Mouse (Mus musculus) lung, adult 18-20 months (tissue): ENCODE measurements around the gene Gpr137c.

ENCODE experiments used
- DNase-seq, 2 experiments: peaks; one replicate each; pipeline ENCODE4 v3.0.0; 2022; ENCODE audit warnings: mixed read lengths in 2 of 2

The Gpr137c gene

DNA sequence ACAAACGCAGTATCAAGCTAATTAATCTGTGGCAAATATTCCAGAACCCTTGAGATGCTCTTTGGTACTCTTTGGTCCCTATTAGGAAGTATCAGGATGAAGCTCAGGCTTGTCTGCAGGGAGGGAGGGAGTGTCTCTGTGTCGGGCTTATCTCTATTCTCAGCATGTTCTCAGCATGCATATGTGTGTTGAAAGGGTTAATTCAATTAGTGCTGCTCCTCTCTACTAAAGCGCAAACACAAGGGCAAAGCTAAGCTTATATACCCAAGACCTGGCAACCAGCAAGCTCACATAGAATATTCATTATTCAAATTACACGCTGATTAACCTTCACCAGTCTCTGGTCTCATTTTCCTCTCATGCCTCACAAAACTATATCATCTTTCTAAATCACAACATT is 84.4 kb downstream of the Gpr137c start:
- DNase-seq: no peak

DNA sequence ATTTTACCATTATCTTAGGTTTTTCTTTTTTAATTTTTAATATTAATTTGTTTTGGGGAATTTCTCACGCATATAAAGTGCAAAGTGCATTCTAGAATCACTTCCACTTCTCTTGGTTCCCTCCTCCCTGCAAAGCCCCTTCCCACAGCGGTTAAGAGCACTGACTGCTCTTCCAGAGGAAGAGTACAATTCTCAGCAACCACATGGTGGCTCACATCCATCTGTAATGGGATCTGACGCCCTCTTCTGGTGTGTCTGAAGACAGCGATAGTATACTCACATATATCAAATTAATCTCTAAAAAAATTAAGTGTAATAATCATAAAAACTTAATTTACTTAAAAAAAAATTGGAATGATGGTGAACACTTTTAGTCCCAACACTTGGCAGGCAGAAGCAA is 84.9 kb downstream of the Gpr137c start:
- no peak for DNase-seq

GRCm38 (mm10) chr14:45305852-45306251 is 86.3 kb downstream of the Gpr137c start:
- DNase-seq: no peak

DNA sequence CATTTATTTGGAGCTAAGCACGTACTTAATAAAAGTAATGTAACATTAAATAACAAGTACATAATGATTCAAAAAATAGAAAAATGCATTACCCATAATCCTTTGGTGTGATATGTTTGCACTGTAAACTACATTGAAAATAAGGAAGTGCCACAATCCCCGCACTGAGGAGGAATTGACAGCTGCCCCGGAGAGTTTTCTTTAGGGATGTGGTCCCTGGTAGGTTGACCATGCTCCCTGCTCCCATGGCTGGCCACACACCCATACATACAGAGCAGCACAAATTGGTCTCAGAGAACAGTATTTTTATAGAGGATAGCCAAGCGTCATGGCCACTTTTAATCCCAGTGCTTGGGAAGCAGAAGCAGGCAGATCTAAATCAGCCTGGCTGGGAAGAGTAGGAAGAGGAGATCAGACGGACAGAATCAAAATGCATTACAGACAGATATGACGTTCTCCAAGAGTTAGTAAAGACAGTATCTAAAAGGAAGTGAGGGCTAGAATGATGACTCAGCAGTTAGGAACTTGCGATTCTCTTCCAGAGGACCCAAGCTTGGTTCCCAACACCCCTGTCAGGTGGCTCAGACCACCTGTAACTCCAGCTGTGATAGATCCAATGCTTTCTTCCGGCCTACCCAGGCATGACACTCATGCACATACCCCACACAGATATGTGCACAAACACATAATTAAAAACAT is 88.3 kb downstream of the Gpr137c start:
- DNase-seq: no peak

DNA sequence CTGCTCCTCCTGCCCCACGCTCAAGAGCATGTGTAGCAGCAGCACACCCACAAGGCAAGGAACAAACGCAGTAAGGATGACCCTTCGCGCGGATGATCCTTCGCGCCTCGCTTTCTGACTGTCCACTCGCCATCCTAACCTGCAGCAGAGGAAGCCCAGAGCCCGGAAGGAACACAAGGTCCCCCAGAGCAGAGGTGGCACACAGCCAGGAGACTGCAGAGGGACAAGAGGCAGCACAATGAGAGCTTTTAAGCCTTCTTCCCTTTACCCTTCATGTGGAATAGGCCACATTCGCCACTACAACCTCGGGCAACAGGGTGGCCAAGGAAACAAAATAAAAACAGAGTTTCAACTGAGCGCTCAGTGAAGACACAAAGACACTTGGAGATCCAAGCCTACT is 90.1 kb downstream of the Gpr137c start:
- DNase-seq: no peak

GRCm38 (mm10) chr14:45310101-45310500 is 90.6 kb downstream of the Gpr137c start:
- DNase-seq: no peak

DNA sequence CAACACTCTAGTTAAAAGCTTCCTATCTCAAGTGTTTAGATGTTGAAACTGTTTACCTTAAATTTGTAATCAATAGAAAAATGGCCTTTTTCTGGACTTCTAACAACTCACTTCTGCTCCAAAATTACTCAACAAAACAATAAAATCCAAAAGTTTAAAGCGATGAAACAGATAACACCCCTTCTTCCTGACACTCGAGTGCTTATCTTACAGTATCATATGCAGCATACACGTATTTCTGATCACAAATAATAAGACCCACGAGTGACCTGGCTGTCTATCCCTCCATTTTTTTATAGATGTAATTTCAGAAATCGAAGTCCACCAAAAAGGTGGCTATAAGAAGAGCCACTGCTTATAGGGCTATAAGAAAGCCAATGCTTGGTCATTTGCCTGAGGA is 97.4 kb downstream of the Gpr137c start:
- no peak for DNase-seq

DNA sequence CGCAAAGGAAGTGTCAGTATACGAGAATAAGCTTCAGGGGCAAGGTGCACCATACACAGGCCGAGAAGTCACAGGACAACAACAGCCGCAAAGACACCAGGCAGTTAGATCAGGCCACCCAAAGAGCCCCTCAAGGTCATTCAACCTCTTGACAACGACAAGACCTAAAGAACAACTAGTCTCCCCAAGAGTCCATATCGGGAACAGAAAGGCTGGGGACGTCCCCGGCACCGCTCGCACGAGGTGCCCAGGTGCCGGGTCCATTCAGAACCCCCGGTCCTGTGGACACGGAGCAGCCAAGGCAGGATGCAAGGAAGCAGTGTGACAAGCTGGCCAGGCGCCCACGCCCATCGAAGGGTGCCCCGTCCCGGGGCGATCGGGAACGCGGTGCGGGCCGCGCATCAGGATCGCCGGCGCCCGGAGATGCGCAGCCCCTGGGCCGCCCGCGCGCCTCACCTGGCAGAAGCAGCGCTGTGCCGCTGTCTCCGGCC is 98.4 kb downstream of the Gpr137c start:
- DNase-seq: peak; percentile 13 to 41

DNA sequence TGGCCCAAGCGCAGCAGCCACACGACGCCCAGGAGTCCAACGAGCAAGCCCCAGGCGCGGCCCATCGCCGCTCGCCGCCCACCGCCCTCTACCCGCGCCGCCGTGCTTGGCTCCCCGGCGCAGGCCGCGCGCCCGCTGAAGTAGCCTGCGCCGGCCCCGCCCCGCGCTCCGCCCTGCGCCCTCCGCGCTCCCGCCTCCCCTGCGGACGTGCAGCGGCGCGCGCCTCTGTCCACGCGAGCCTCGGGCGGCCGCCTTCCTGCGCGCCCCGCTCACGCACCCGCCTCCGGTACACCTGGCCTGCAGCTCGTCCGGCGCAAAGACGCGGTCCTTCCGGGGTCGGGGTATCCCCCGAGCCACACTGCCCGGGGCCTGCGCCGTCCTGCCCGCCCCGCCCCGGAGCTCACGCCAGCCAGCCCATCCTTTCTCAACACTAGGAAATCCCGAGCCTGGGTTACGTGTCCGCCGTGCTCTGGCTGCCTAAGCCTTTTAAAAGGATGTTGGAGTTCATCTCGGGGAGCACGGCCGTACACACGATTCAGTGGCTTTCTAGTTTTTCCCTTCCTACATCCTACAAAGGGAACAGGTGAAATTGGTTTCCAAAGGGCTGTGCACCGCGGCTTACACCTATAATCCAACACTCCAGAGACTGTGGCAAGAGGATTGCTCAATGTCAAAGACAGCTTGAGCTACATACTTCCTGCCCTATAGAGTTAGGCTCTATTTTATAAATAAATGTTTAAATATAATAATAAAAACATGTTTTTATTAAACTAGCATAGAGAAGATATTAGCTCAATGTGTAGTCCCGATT is 99.1 kb downstream of the Gpr137c start, which contains the start of gene Ero1l:
Gene Ero1l (minus strand): TSS at position 346 of the 811 bp plus-strand sequence.
- DNase-seq: peak; percentile 80 to 83

GRCm38 (mm10) chr14:45319237-45319610 is 99.7 kb downstream of the Gpr137c start:
- DNase-seq: no peak

DNA sequence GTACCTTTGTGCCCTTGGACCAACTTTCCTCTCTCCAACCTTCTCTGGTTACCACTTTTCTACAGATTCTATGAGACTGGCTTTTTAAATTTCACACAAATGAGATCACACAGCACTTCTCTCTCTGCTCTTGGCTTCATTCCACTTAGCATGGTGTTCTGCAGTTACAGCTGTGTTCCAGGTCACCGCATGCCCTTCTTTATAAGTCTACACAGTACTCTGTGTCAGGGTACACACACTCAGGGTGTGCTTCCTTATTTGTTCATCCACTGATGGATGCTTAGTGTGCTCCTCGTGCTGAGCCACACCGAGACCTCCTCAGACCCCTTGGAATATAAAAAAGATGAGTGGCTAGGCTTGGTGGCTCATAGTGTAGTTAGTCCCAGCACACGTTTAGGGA is 100.6 kb downstream of the Gpr137c start:
- DNase-seq: no peak

- no peak for DNase-seq
Observed at GRCm38 (mm10) chr14:45321067-45321466, 101.5 kb downstream of the Gpr137c start.

GRCm38 (mm10) chr14:45321622-45322021 is 102.1 kb downstream of the Gpr137c start:
- DNase-seq: no peak

DNA sequence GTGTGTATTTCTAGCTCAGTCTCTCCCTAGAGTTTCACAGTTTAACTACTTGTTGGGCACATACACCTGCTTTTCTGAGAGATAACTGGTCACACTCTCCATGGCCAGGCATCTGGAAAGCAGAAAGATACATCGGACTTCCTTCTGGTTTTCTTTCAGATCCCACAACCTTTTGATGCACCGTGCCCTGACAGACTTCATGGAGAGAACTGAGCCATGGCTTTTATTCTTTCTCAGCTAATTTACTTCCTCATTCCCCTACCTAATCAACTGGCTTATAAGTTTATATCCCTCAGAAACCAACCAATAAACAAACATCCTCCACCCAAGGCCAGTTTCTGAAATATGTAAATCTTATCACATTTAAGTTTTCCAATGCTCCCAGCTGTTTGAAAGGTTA is 102.9 kb downstream of the Gpr137c start:
- no peak for DNase-seq

- DNase-seq: no peak
Observed at GRCm38 (mm10) chr14:45323320-45323719, 103.8 kb downstream of the Gpr137c start.

DNA sequence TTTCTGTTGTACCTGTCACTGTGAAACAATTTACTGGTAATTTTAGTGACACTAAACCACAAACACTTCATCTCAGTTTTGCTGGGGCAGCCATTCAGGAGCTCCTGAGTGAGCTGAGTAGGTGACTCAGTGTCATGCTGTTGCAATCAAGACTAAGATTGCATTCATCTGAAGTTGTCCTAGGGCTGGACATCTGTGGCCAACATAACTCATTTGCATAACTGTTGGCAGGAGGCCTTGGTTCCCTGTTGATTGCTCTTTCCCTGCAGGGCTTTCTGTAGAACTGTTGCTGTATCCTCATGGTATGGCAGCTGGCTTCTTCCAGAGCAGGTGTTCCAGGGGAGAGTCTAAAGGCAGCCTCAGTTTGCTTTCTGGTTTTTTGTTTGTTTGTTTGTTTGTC is 106.0 kb downstream of the Gpr137c start:
- peak; percentile 58 to 74 for DNase-seq

GRCm38 (mm10) chr14:45328072-45328713 is 108.7 kb downstream of the Gpr137c start:
- no peak for DNase-seq

DNA sequence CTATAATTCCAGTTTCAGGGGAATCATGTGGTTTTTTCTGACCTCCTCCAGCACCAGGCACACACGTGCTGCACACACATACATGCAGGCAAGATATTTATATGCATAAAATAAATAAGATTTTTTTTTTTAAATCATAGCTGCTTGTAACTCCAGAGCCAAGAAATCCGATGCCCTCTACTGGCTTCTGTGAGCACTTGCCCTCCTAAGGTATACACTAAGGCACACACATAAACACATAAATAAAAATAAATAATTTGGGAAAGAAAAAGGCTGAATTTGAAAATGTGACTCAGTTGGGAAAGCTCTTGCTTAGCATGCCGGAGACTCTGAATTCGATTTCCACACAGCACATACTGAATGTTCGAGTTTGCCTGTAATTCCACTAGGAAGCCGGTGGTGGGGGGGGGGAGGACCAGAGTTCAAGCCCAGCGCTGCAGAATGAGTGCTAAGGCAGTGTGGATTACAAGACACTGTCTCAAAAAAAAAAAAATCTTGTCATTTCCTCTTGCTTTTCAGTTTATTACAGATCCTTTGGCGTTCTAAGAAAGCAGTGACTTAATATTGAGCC is 109.6 kb downstream of the Gpr137c start:
- DNase-seq: no peak

GRCm38 (mm10) chr14:45329589-45330181 is 110.2 kb downstream of the Gpr137c start, which contains the start of gene Psmc6:
TSS of gene Psmc6 (plus strand) at chr14:45329788.
- DNase-seq: peak; percentile 93
